Mouse (Mus musculus) T-helper 2 cell (primary cell): Measurements from ENCODE around the gene Rbms1.

ENCODE experiments used
- in situ Hi-C: fragments of 300-600 bp; cut with MboI, MseI; formaldehyde crosslinking; loops from one replicate; pipeline ENCODE4 v1.15.1; 2025; ENCODE audit warnings: high pct_unique_total_duplicates

The Rbms1 gene

DNA sequence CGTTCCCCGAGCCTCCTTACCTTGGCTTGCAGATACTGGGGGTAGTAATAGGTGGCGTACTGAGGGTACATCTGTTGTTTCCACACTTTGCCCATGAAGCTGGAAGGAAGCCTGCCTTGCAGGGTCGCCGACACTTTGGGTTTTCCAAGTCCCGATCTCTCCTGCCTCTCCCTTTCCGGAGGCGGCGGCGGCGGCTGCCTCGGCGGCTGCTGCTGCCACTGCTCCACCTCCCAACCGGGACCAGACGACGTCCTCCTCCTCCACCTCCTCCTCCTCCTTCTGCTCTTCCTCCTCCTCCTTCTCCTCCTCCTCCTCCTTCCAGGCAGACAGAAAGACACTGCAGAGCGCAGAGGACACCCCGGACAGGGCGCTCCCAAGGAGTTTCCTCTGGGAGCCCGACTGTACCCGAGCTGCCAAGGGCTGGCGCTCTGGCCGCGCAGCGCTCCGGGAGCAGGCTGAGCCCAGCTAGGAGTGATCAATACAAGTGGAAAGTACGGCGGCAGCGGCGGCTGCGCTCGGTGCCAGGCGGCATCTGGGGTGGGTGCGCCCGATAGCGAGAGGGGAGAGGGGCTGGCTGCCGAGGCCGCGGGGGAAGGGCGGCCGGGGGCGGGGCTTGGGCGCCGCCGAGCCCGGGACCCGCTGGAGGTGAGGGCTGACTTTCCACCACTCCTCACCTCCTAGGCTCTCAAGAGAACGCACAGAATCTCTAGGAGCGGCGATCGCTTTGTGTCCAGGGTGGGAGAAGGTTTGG, at the start of gene Rbms1:
Gene Rbms1 (minus strand): TSS at position 522 of the 751 bp plus-strand sequence.
- in situ Hi-C loops = no loop called here

DNA sequence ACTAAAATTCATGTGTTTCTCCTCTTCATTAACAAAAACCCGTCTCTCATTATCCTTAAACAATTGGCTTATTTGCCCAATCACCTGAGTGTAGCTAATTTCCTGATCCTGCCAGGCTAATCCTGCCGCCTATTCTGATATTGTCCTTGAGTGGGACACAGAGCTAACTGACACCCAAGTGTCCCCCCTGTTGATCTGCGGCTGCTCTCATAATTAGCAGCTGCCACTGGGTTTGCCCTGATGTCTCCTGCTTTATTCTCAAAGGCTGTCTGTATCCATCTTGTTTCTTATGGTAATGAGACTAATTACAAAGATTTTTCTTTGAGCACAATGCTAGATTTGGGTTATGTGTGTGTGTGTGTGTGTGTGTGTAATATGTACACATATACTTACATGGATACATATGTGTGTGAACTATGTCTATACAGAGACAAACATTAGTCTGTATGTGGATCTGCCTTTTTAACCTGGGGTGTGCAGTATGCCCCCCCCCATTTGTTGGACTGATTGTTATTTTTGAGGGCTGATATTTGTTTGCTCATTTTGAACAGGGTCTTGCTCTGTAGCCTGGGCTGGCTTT, 49.3 kb upstream of the Rbms1 start:
- in situ Hi-C loops = no loop called here

GRCm38 (mm10) chr2:60986286-60986685, 23.3 kb upstream of the Rbms1 start:
- in situ Hi-C loops = no loop called here

DNA sequence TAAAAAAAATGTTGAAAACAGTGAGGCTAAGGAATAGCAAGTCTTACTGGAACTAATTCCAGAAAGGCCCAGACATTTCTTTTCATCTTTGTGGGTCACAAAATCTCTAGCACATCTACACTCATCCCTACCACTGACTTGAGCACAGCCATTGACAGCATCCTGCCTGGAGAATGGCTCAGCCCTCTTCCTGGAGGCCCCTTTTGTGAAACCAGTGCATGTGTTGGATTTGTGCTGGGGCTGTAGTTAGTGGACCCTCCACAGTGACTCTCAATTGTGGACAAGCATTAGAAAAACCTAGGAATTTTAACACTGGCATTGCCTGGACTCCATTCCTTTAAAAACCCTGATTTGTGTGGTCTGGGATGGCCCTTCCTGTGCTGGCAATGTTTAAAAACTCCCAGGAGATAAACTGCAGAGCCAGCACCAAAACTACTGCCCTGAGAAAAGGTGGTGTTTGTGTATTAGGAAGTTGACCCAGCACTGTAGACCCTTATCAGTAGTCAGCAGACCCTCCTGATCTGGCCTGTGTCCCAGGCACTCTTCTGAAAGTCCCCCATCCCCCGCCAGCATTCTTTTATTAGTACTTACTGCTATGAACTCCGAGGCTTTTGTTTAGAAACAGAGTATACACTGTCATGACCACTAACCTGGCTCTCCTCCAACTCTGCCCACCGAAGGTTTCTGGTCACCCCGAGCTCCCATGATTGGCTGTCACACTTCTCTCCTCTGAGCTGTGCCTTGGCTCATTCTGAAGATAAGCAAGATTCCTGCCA, 15.7 kb upstream of the Rbms1 start:
- in situ Hi-C loops = no loop called here

- in situ Hi-C loops = no loop called here
Observed at GRCm38 (mm10) chr2:60972189-60972814, 9.3 kb upstream of the Rbms1 start.

GRCm38 (mm10) chr2:60963616-60964015, 624 bp upstream of the Rbms1 start:
- in situ Hi-C loops = no loop called here

- in situ Hi-C loops = no loop called here
Observed at GRCm38 (mm10) chr2:60962001-60962670, 856 bp downstream of the Rbms1 start.

DNA sequence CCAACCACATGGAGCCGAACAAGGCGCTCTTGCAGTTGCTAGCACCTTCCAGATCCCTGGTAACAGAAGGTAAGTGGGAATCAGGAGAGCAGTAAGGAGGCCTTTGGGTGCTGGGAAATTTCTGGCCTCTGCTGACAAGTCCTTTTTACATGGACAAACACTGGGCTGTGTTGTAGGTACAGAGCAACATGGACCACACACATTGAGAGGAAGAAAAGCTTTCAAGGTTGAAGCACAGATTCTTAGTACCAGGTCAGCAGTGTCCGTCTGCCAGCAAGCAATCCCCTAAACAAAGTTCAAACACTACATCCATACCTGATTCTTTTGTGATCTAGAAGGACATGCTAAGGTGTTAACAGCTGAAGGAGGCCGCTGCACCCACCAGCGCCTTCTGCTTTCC, 1.7 kb downstream of the Rbms1 start:
- in situ Hi-C loops = no loop called here

DNA sequence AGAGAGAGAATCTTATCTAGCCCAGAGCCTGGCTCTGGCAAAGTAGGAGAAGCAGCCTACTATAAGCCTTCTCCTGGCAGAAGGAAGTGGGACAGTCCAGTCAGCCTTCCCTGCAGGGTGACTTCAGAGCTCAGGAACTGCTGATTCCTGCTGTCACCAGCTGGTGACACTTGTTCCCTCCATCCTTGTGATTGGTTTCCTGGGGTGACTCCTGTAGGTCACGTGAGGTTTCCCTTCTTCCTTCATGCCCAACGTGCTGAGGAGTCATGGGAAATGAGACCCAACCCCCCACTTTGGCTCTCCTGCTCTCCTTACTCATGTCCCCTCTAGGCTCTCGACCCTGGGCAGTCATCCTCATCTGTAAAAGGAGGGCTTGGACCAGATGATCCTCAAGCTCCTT, 14.8 kb downstream of the Rbms1 start:
- in situ Hi-C loops = no loop called here

GRCm38 (mm10) chr2:60947817-60948216, 15.2 kb downstream of the Rbms1 start:
- in situ Hi-C loops = no loop called here

GRCm38 (mm10) chr2:60940454-60940961, 22.5 kb downstream of the Rbms1 start:
- in situ Hi-C loops = no loop called here

DNA sequence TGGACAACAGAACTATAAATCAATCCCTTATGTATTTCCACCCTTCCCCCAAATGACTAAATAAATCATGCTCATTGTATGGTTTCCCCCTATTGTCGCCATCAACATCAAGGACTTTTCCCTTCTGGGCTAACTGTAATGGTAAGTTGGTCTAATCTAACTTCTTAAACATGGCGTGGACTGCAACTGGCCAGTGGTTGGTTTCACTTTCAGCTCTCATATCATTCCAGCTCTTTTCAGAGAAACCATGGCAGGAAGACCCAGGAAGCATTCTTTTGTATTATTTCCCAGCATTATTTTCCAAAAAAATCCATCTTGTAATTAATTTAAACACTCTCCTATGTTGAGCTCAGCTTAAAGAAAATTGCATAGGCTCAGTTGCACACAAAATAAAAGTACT, 23.0 kb downstream of the Rbms1 start:
- in situ Hi-C loops = no loop called here

GRCm38 (mm10) chr2:60936910-60937309, 26.1 kb downstream of the Rbms1 start:
- in situ Hi-C loops = no loop called here

- in situ Hi-C loops = no loop called here
Observed at GRCm38 (mm10) chr2:60928948-60929347, 34.0 kb downstream of the Rbms1 start.

DNA sequence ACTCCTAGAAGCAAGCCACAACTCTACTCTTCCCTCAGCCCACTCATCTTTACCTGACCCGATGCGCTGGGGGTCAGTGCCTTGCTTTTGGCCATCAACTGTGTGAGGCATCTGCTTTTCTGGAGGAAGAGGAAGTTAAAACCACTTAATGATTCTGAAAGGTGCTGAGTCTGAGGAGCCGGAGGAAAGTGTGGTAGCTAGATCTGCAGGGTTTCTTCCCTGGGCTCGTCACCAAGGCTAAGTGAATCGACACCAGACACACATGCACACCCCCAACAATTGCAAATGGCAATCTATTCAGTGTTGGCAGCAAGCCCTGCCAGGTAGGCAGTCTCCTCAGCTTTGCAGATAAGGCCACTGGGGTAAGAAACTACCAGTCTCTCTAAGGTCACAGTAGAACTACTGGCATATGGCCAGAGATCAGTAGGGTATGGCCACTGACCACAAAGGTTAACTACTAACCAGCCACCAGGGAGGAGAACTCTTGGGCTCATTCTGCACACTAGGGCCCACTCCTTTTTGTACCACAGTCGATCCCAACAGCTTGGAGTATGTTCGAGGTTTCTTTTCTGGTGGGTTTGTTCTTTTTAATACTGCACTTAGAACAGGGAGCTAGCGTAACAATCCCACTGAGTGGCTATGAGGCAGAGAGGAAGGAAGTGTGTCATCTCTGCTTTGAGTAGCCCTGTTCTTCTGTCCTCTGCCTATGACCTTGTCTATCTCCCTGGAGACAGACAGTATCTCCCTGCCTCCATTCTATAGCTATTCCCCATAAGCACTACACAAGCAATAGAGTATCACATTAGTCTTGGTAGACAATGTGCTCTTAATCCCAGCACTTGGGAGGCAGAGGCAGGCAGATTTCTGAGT, 34.9 kb downstream of the Rbms1 start:
- in situ Hi-C loops = no loop called here

- in situ Hi-C loops = no loop called here
Observed at GRCm38 (mm10) chr2:60925063-60925462, 37.9 kb downstream of the Rbms1 start.

GRCm38 (mm10) chr2:60923756-60924544, 39.0 kb downstream of the Rbms1 start:
- in situ Hi-C loops = no loop called here

DNA sequence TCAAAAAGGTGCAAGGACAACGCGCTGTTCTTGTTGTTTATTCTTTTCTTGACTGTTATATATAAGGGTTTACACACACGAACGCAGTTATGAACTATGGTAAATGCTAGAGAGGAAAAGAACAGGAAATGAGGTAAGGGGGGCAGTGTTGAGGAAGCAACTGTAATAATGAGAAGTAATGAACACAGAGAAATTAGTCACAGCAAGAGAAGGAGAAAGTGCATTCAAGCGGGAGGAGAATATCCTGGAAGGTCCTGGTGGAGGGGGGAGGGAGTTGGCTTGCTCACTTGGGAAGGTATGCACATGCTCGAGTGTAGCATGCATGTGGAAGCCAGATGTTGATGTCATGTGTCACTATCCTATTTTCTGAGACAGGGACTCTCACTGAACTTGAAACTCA, 39.9 kb downstream of the Rbms1 start:
- in situ Hi-C loops = no loop called here

DNA sequence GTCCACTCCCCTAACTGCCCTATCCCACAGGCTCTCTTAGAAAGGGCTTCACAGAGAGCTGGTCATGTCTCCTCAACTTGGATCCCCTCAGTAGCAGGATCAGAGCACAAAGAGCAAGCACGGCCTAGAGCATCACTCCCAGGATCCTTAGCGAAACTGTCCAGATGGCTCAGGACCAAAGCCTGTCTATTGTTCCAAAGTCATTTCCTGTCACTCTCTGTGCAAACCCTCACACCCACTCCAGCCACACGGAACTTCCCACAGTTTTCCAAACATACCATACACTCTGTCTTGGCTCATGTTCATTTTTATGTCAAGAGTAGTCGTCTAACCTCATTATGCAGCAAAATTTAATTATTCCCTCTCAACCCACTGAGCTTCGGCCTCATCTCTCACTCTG, 40.6 kb downstream of the Rbms1 start:
- in situ Hi-C loops = no loop called here

GRCm38 (mm10) chr2:60920076-60920475, 42.9 kb downstream of the Rbms1 start:
- in situ Hi-C loops = no loop called here
